Mouse (Mus musculus): ENCODE data around the gene Rbm47. TPM values are rescaled to one million over a fixed set of nuclear protein-coding genes. Genes with fewer than 3 reads are reported as not detected.

Gene Rbm47
- polyA plus RNA-seq (2014; fragmentation: Nextera tagmentation; extraction: Ambion mirVana) = 0.30 and 1.0 TPM in 2 replicates

- Histone ChIP-seq H3K4me2 (ENCODE audit: low read length) (no peak within 1 kb of the TSS), H3K4me1 (ENCODE audit: control insufficient read depth, insufficient read depth, low read length) (peaks cover 3% of the 10 kb centered on the region; the same call in 1 of the 2 replicates), H3K4me3 (replicated peaks; ENCODE audit: low read depth, low read length) (no peak within 1 kb of the TSS), H3K9ac (replicated peaks; ENCODE audit: low read length) (no peak within 1 kb of the TSS), H3K27me3 (ENCODE audit: control insufficient read depth, insufficient read depth, low read length) (no peaks in the 10 kb centered on the region), H3K9me3 (ENCODE audit: control insufficient read depth, low read length) (no peaks in the 10 kb centered on the region), H3K36me3 (ENCODE audit: control insufficient read depth, insufficient read depth, low read length) (no peaks in the 10 kb centered on the region), H3K27ac (replicated peaks; ENCODE audit: low read depth, low read length) (peak within 1 kb of the TSS; percentile 68)
- 85% methylated on average over 2 of the region's 2 CpGs for WGBS
- DNase-seq = no peak
- ATAC-seq (ENCODE audit: low FRiP score, low TSS enrichment) = no peak
Measured at GRCm38 (mm10) chr5:66173018-66173417, at the start of gene Rbm47. Rbm47 (minus strand) TSS chr5:66173118.

GRCm38 (mm10) chr5:66220620-66221019 is 47.7 kb upstream of the Rbm47 start:
- DNase-seq = no peak
- Histone ChIP-seq H3K27ac (replicated peaks; ENCODE audit: low read depth, low read length) (no peak overlapping the region), H3K4me1 (ENCODE audit: control insufficient read depth, insufficient read depth, low read length) (no peaks in the 10 kb centered on the region), H3K4me2 (ENCODE audit: low read length) (no peak overlapping the region), H3K27me3 (ENCODE audit: control insufficient read depth, insufficient read depth, low read length) (no peaks in the 10 kb centered on the region), H3K36me3 (ENCODE audit: control insufficient read depth, insufficient read depth, low read length) (no peaks in the 10 kb centered on the region), H3K9ac (replicated peaks; ENCODE audit: low read length) (no peak overlapping the region), H3K4me3 (replicated peaks; ENCODE audit: low read depth, low read length) (no peak overlapping the region), H3K9me3 (ENCODE audit: control insufficient read depth, low read length) (no peaks in the 10 kb centered on the region)
- WGBS = 82% methylated on average over 9 of the region's 9 CpGs
- ATAC-seq (ENCODE audit: low FRiP score, low TSS enrichment) = no peak

GRCm38 (mm10) chr5:66219692-66220091 is 46.8 kb upstream of the Rbm47 start:
- no peak for DNase-seq
- ATAC-seq (ENCODE audit: low FRiP score, low TSS enrichment) = no peak

GRCm38 (mm10) chr5:66215569-66216277 is 42.8 kb upstream of the Rbm47 start:
- Histone ChIP-seq H3K36me3 (ENCODE audit: control insufficient read depth, insufficient read depth, low read length) (no peaks in the 10 kb centered on the region), H3K9me3 (ENCODE audit: control insufficient read depth, low read length) (no peaks in the 10 kb centered on the region), H3K27me3 (ENCODE audit: control insufficient read depth, insufficient read depth, low read length) (no peaks in the 10 kb centered on the region), H3K4me2 (ENCODE audit: low read length) (no peak overlapping the region), H3K9ac (replicated peaks; ENCODE audit: low read length) (no peak overlapping the region), H3K4me1 (ENCODE audit: control insufficient read depth, insufficient read depth, low read length) (no peaks in the 10 kb centered on the region), H3K27ac (replicated peaks; ENCODE audit: low read depth, low read length) (no peak overlapping the region), H3K4me3 (replicated peaks; ENCODE audit: low read depth, low read length) (no peak overlapping the region)
- WGBS = 78% methylated on average over 10 of the region's 10 CpGs
- ATAC-seq (ENCODE audit: low FRiP score, low TSS enrichment) = no peak
- no peak for DNase-seq

More at GRCm38 (mm10) chr5:66219692-66220091, 46.8 kb upstream of the Rbm47 start:
- Histone ChIP-seq H3K27me3 (ENCODE audit: control insufficient read depth, insufficient read depth, low read length) (no peaks in the 10 kb centered on the region), H3K9me3 (ENCODE audit: control insufficient read depth, low read length) (no peaks in the 10 kb centered on the region), H3K4me2 (ENCODE audit: low read length) (no peak overlapping the region), H3K27ac (replicated peaks; ENCODE audit: low read depth, low read length) (no peak overlapping the region), H3K9ac (replicated peaks; ENCODE audit: low read length) (no peak overlapping the region), H3K4me1 (ENCODE audit: control insufficient read depth, insufficient read depth, low read length) (no peaks in the 10 kb centered on the region), H3K36me3 (ENCODE audit: control insufficient read depth, insufficient read depth, low read length) (no peaks in the 10 kb centered on the region), H3K4me3 (replicated peaks; ENCODE audit: low read depth, low read length) (no peak overlapping the region)
- 75% methylated on average over 6 of the region's 6 CpGs for whole genome bisulfite sequencing

GRCm38 (mm10) chr5:66214395-66214935 is 41.5 kb upstream of the Rbm47 start:
- no peaks in the 10 kb centered on the region for H3K27me3 ChIP-seq (ENCODE audit: control insufficient read depth, insufficient read depth, low read length)
- H3K9me3 ChIP-seq (ENCODE audit: control insufficient read depth, low read length) = no peaks in the 10 kb centered on the region
- no peak overlapping the region for H3K4me3 ChIP-seq (replicated peaks; ENCODE audit: low read depth, low read length)
- ATAC-seq (ENCODE audit: low FRiP score, low TSS enrichment) = no peak
- no peak for DNase-seq
- no peaks in the 10 kb centered on the region for H3K36me3 ChIP-seq (ENCODE audit: control insufficient read depth, insufficient read depth, low read length)
- H3K27ac ChIP-seq (replicated peaks; ENCODE audit: low read depth, low read length) = no peak overlapping the region
- no peaks in the 10 kb centered on the region for H3K4me1 ChIP-seq (ENCODE audit: control insufficient read depth, insufficient read depth, low read length)
- 48% methylated on average over 7 of the region's 7 CpGs for WGBS
- H3K9ac ChIP-seq (replicated peaks; ENCODE audit: low read length) = no peak overlapping the region
- no peak overlapping the region for H3K4me2 ChIP-seq (ENCODE audit: low read length)

- ATAC-seq (ENCODE audit: low FRiP score, low TSS enrichment) = no peak
- Histone ChIP-seq H3K27ac (replicated peaks; ENCODE audit: low read depth, low read length) (no peak overlapping the region), H3K36me3 (ENCODE audit: control insufficient read depth, insufficient read depth, low read length) (no peaks in the 10 kb centered on the region)
Measured at GRCm38 (mm10) chr5:66209532-66210176, 36.7 kb upstream of the Rbm47 start.

GRCm38 (mm10) chr5:66204966-66205365 is 32.0 kb upstream of the Rbm47 start:
- WGBS = 92% methylated on average over 4 of the region's 4 CpGs
- no peak overlapping the region for H3K4me3 ChIP-seq (replicated peaks; ENCODE audit: low read depth, low read length)

More at GRCm38 (mm10) chr5:66209532-66210176, 36.7 kb upstream of the Rbm47 start:
- 89% methylated on average over 5 of the region's 5 CpGs for WGBS
- H3K4me2 ChIP-seq (ENCODE audit: low read length) = no peak overlapping the region
- H3K4me3 ChIP-seq (replicated peaks; ENCODE audit: low read depth, low read length) = no peak overlapping the region
- H3K9ac ChIP-seq (replicated peaks; ENCODE audit: low read length) = no peak overlapping the region
- H3K27me3 ChIP-seq (ENCODE audit: control insufficient read depth, insufficient read depth, low read length) = no peaks in the 10 kb centered on the region
- DNase-seq = peak; percentile 47
- H3K4me1 ChIP-seq (ENCODE audit: control insufficient read depth, insufficient read depth, low read length) = no peaks in the 10 kb centered on the region
- no peaks in the 10 kb centered on the region for H3K9me3 ChIP-seq (ENCODE audit: control insufficient read depth, low read length)

GRCm38 (mm10) chr5:66203424-66203823 is 30.5 kb upstream of the Rbm47 start:
- H3K4me1 ChIP-seq (ENCODE audit: control insufficient read depth, insufficient read depth, low read length) = no peaks in the 10 kb centered on the region
- no peak overlapping the region for H3K9ac ChIP-seq (replicated peaks; ENCODE audit: low read length)
- H3K4me3 ChIP-seq (replicated peaks; ENCODE audit: low read depth, low read length) = no peak overlapping the region
- no peaks in the 10 kb centered on the region for H3K9me3 ChIP-seq (ENCODE audit: control insufficient read depth, low read length)
- no peaks in the 10 kb centered on the region for H3K27me3 ChIP-seq (ENCODE audit: control insufficient read depth, insufficient read depth, low read length)
- DNase-seq (no peak), ATAC-seq (ENCODE audit: low FRiP score, low TSS enrichment) (no peak)
- no peak overlapping the region for H3K27ac ChIP-seq (replicated peaks; ENCODE audit: low read depth, low read length)
- 82% methylated on average over 1 of the region's 1 CpGs for WGBS
- no peaks in the 10 kb centered on the region for H3K36me3 ChIP-seq (ENCODE audit: control insufficient read depth, insufficient read depth, low read length)
- H3K4me2 ChIP-seq (ENCODE audit: low read length) = no peak overlapping the region

More at GRCm38 (mm10) chr5:66204966-66205365, 32.0 kb upstream of the Rbm47 start:
- DNase-seq = no peak
- no peak for ATAC-seq (ENCODE audit: low FRiP score, low TSS enrichment)
- H3K9me3 ChIP-seq (ENCODE audit: control insufficient read depth, low read length) = no peaks in the 10 kb centered on the region
- no peaks in the 10 kb centered on the region for H3K4me1 ChIP-seq (ENCODE audit: control insufficient read depth, insufficient read depth, low read length)
- no peak overlapping the region for H3K9ac ChIP-seq (replicated peaks; ENCODE audit: low read length)
- no peaks in the 10 kb centered on the region for H3K27me3 ChIP-seq (ENCODE audit: control insufficient read depth, insufficient read depth, low read length)
- no peaks in the 10 kb centered on the region for H3K36me3 ChIP-seq (ENCODE audit: control insufficient read depth, insufficient read depth, low read length)
- no peak overlapping the region for H3K27ac ChIP-seq (replicated peaks; ENCODE audit: low read depth, low read length)
- no peak overlapping the region for H3K4me2 ChIP-seq (ENCODE audit: low read length)

Measured in midbrain, embryonic 14.5 days (tissue).